Mouse (Mus musculus): ENCODE measurements around the gene Egf.

Gene Egf

GRCm38 (mm10) chr3:129723311-129723710, 31.8 kb downstream of the Egf start:
- intact Hi-C loops (cut with DNase I) = no loop called here

GRCm38 (mm10) chr3:129714542-129715145, 40.5 kb downstream of the Egf start:
- intact Hi-C loops (cut with DNase I) = no loop called here

GRCm38 (mm10) chr3:129708157-129708556, 47.0 kb downstream of the Egf start:
- intact Hi-C loops (cut with DNase I) = no loop called here

GRCm38 (mm10) chr3:129698882-129699281, 56.2 kb downstream of the Egf start:
- intact Hi-C loops (cut with DNase I) = no loop called here

GRCm38 (mm10) chr3:129698365-129698764, 56.8 kb downstream of the Egf start:
- intact Hi-C loops (cut with DNase I) = no loop called here

- intact Hi-C loops (cut with DNase I) = no loop called here
Observed at GRCm38 (mm10) chr3:129697691-129698090, 57.4 kb downstream of the Egf start.

DNA sequence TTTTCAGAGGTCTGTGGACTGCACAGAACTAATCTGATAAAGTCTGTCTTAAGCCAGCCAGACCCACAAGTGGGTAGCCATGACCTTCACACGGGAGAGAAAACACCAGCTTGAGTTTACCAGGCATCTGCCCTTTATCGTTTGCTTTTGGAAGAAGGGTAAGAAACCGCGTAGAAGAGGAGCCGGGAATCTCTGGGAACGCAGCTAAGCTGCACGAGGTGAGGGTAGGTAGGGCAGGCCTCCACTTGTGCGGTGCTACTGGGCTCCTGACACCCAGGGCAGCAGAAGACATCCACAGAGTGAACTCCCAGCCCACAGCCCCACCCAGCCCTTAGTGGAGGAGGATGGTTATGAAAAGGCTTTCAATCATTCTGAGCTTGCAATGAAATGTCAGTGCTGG, 59.2 kb downstream of the Egf start:
- intact Hi-C loops (cut with DNase I) = no loop called here

- intact Hi-C loops (cut with DNase I) = no loop called here
Observed at GRCm38 (mm10) chr3:129693581-129693980, 61.5 kb downstream of the Egf start.

GRCm38 (mm10) chr3:129692816-129693215, 62.3 kb downstream of the Egf start:
- intact Hi-C loops (cut with DNase I) = no loop called here

DNA sequence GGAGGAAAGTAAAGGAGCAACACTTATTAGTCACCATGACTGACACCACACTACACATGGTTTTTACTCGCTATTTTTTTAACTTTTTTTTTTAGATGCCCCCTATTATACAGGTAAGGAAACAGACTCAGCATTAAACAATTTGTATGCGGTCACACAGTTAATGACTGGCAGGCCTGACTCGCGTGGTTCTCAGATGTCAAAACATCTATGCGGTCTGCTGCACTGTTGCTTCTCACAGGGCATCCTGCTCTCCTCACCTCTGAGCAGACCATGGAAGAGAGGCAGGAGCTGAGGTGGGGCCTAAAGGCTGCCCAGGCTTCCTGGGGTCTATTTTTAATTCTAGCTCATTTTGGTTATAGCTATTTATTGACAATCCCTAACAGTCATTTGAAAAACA, 67.7 kb downstream of the Egf start:
- intact Hi-C loops (cut with DNase I) = loop anchor here (5.0 kb wide), 2 partner anchors 165 to 265 kb away; no protein-coding TSS in a partner anchor

GRCm38 (mm10) chr3:129686698-129687333, 68.3 kb downstream of the Egf start:
- intact Hi-C loops (cut with DNase I) = loop anchor here (5.0 kb wide), 2 partner anchors 165 to 265 kb away; no protein-coding TSS in a partner anchor

- intact Hi-C loops (cut with DNase I) = loop anchor here (5.0 kb wide), 2 partner anchors 164 to 264 kb away; no protein-coding TSS in a partner anchor
Observed at GRCm38 (mm10) chr3:129686196-129686595, 68.9 kb downstream of the Egf start.

- intact Hi-C loops (cut with DNase I) = loop anchor here (5.0 kb wide), 1 partner anchor 151 kb away; the partner anchor contains the start of gene Elovl6
Observed at GRCm38 (mm10) chr3:129683060-129683679, 71.9 kb downstream of the Egf start.

DNA sequence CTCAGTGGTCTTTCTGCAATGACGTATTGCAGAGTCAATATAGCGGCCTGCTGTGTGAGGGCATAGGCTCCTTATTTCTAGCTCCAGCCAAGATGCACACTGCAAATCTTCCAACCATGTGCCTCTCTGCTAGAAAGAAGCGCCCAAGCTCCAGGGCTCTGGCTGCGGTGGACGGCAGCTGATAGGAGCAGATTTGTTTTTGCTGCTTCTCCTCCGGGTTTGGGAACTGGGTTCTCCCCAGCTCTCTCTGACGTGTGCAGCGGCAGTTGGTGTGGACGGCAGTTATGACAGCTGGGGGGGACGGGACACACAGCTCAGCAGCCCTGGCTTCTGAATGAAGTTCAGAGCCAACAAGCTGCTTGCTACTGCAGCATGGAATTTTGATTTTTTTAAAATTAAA, 72.7 kb downstream of the Egf start:
- intact Hi-C loops (cut with DNase I) = loop anchor here (5.0 kb wide), 1 partner anchor 150 kb away; the partner anchor contains the start of gene Elovl6

DNA sequence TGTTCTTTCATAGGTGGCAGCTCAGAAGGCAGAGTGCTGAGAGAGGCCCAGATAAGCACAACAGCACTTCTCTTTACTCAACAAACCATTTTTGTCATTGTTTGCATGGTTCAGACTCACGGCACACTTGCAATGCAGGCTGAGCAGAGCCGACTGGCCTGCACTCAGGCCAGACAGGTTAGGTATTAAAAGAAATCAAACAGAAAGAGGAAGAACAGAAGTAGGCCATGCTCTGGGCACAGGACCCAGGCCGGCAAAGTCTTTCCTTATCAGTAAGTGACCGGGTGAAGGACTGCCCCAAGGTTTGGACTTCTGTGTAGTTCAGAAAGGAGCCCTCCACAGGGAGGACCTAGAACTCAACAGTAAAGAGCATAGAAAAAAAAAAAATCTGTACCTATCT, 73.3 kb downstream of the Egf start:
- intact Hi-C loops (cut with DNase I) = loop anchor here (5.0 kb wide), 1 partner anchor 150 kb away; the partner anchor contains the start of gene Elovl6

- intact Hi-C loops (cut with DNase I) = loop anchor here (5.0 kb wide), 1 partner anchor 148 kb away; the partner anchor contains the start of gene Elovl6
Observed at GRCm38 (mm10) chr3:129680258-129680657, 74.9 kb downstream of the Egf start.

DNA sequence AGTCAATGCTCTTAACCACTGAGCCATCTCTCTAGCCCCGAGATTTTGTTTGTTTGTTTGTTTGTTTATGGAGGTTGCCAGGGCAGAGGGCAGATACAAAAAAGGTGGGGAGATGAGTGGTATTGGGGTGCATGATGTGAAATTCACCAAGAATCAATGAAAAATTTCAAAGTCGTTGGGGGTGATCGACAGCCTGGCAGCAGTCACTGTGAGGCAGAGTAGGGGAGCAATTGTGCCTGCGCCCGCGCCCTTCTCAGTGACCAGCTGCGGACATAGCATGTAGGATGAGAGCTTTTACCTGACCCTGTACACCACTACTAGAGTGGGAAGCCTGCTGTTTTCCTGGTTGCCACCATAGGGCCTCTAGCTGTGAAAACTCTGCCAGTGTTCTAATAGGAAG, 79.2 kb downstream of the Egf start:
- intact Hi-C loops (cut with DNase I) = no loop called here

- intact Hi-C loops (cut with DNase I) = no loop called here
Observed at GRCm38 (mm10) chr3:129663906-129664305, 91.2 kb downstream of the Egf start.

DNA sequence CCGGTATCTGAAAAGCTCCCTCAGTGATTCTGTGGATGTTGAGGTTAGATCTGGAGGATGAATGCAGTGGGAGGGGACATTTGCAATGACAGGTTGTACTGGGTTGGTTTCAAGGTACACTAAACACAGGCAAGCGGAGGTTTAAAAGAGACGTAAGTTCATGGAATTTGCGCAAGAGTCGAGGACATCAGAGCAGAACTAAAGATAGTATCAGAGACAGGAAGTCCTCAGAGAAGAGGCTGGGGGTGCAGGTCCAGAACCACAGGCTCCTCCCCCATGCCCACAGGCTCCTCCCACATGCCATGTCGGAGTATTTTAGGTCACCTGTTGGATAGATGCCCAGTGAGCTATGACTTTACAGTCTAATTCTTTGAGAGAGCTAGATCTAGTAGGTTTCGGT, 96.3 kb downstream of the Egf start:
- intact Hi-C loops (cut with DNase I) = no loop called here

DNA sequence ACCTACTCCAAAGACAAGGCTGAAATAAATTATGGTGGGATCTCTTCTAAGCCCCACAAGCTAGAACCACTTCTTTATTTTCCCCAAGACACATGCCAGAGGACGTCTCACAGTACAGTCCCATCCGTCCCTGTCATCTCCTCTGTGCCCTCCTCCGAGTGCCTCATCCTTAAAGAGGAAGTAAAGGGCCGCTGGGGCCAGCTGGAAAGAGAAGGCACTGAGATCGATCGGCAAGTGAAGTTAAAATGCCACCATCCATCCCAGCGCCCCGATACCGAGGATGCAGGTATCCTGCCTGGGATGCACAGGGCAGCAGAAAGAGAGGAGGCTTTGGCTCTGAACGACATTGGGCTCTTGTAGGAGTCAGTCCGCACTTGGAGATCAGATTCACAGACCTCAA, 97.3 kb downstream of the Egf start:
- intact Hi-C loops (cut with DNase I) = no loop called here

- intact Hi-C loops (cut with DNase I) = no loop called here
Observed at GRCm38 (mm10) chr3:129657222-129657621, 97.9 kb downstream of the Egf start.

DNA sequence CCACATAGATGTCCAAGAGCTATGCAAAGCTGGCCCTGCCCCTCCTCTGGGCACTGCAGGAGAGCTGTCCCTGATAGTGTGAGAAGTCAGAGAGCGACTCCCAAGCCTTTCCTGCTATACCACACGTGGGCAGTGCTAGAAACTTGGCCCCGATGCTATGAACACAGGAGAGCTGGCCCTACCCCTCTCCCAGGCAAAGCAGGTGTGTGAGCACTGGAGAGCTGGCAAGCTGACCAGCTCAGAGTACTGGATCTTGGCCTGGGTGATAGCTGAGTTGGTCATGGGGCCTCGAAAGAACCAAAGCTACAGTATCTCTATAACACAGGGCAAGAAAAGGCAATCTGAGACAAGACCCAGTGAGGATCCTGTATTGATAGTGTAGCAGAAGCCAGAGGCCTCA, 98.6 kb downstream of the Egf start:
- intact Hi-C loops (cut with DNase I) = no loop called here

Measured in adrenal gland (tissue).